Mouse (Mus musculus) embryonic fibroblast, embryonic 13.5 days (primary cell): ENCODE data around the gene Slc22a23. TPM values are rescaled to one million over a fixed set of nuclear protein-coding genes. Genes with fewer than 3 reads are reported as not detected.

Experiments used
- H3K27ac ChIP-seq: 2 replicates; pipeline ENCODE4 v1.5.1; 2012; ENCODE audit warnings: low read length, control low read depth, inconsistent platforms; ENCODE audit not compliant: insufficient read depth
- H3K4me1 ChIP-seq: 2 replicates; pipeline ENCODE4 v1.6.1; 2011; ENCODE audit warnings: low read length; ENCODE audit not compliant: control insufficient read depth, insufficient read depth
- H3K4me3 ChIP-seq: 2 replicates; pipeline ENCODE4 v1.5.1; 2011; ENCODE audit warnings: mild to moderate bottlenecking, control low read depth, low read length; ENCODE audit not compliant: insufficient read depth
- CTCF ChIP-seq: IDR thresholded peaks from 2 replicates; pipeline ENCODE4 v1.5.1; 2011; ENCODE audit warnings: mild to moderate bottlenecking, control low read depth, low read length, moderate library complexity, borderline replicate concordance; ENCODE audit not compliant: insufficient read depth
- POLR2A ChIP-seq: IDR thresholded peaks from 2 replicates; pipeline ENCODE4 v1.6.1; 2011; ENCODE audit warnings: low read depth, mild to moderate bottlenecking, control low read depth, low read length, moderate library complexity
- polyA plus RNA-seq: library from polyadenylated mRNA; stranded (reverse); fragments of >200 nt; gene quantifications from 2 replicates; pipeline ENCODE4 v1.2.4, GENCODE M21; 2011; ENCODE audit warnings: low read depth; ENCODE audit not compliant: missing spikeins, insufficient read length

The Slc22a23 gene
- polyA plus RNA-seq, 1 experiment: 5.7 TPM

- no peak for TF ChIP-seq CTCF
- no peak for TF ChIP-seq POLR2A
- no peak overlapping the region for H3K4me3 ChIP-seq
- no peaks in the 10 kb centered on the region; the same call in 1 of the 2 replicates for H3K4me1 ChIP-seq
- H3K27ac ChIP-seq: no peak overlapping the region
These were observed 100.8 kb downstream of the Slc22a23 start for GRCm38 (mm10) chr13:34244186-34244585.

DNA sequence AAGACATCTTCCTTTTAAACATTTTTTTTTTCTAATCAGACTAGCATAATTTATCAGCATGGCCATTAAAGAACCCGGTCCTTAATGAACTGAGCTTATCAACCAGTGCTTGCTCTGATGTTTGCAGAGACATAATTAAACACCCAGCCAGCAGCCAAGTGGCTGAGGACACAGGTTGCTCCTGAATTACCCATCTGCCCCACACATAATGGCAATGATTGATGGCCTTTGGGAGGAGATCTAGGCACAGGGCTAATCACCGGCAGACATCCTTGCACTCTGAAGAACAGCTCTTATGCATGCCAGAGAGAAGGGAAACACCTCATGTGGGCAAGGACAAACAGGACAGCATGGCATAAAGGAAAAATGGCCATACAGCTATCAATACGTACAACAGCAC is 102.8 kb downstream of the Slc22a23 start:
- H3K4me3 ChIP-seq: no peak overlapping the region
- H3K27ac ChIP-seq: no peak overlapping the region
- no peaks in the 10 kb centered on the region for H3K4me1 ChIP-seq
- no peak for TF ChIP-seq POLR2A
- TF ChIP-seq CTCF: no peak

GRCm38 (mm10) chr13:34240087-34240428 is 104.9 kb downstream of the Slc22a23 start:
- no peak overlapping the region for H3K27ac ChIP-seq

DNA sequence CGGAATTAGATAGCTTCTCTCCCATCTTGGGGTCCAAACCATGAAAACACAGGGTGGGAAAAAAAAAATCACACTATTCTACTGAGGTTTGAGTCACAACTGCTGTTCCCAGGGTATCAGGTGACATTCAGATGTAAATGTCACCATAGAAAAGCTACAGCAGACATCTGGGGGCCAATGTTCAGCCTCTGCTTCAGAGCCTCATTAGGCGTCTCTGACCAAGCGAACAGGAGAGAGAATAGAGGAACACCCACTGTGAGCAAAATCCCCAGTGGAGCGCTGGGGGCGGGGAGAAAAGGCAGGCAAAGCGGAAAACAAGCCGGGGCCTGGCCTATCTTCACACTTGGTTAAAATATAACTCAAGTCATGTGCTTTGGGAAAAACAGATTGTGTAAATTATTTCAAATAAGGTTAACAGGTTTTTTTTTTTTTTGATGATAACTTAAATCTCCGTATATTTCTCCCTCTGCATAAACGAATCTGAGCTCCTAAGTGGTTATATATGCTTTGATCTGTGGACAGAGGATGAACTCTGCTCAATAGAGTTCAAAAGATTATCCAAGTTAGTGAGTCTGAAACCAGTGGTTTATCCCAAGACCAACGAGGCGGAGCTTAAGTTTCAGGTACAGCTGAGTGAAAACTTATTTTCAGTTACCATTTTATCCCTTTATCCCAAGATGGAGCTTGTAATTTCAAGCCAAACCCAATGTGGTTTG is 105.5 kb downstream of the Slc22a23 start:
- Histone ChIP-seq H3K4me1 (no peaks in the 10 kb centered on the region; the same call in 1 of the 2 replicates), H3K27ac (no peak overlapping the region), H3K4me3 (no peak overlapping the region)
- TF ChIP-seq CTCF (no peak), POLR2A (no peak)

More at GRCm38 (mm10) chr13:34240087-34240428, 104.9 kb downstream of the Slc22a23 start:
- no peak for TF ChIP-seq CTCF
- TF ChIP-seq POLR2A: no peak
- no peaks in the 10 kb centered on the region; the same call in 1 of the 2 replicates for H3K4me1 ChIP-seq
- no peak overlapping the region for H3K4me3 ChIP-seq

DNA sequence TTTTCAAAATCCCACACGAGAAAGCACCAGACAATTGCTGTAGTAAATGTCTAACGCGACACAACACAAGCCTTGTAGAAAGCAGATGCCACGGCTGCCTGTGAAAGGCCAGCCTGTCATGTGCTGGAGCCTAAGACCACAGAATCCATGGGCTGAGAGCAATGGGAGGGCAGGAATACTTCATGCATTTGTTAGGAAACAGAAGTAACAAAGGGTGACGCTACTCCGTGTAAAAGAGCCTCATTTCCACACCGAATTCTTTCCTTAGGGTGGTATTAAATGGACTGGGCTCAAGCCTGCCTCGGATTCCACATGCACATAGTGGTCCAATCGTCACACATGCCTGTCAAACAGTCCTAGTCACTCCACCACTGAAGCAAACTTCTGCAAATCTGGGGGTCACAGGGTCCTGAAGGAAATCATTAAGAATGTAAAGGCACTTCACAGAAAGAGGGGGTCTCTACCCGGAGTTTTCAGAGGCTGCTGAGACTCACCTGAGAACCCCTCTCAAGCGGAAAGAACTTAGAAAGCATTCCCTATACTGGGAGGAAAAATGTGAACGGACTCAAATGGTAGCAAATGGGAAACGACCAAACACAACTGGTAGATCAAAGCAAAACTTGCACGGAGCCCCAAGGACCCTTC is 106.2 kb downstream of the Slc22a23 start:
- Histone ChIP-seq H3K4me3 (no peak overlapping the region), H3K27ac (no peak overlapping the region), H3K4me1 (no peaks in the 10 kb centered on the region; the same call in 1 of the 2 replicates)
- TF ChIP-seq POLR2A (no peak), CTCF (no peak)

DNA sequence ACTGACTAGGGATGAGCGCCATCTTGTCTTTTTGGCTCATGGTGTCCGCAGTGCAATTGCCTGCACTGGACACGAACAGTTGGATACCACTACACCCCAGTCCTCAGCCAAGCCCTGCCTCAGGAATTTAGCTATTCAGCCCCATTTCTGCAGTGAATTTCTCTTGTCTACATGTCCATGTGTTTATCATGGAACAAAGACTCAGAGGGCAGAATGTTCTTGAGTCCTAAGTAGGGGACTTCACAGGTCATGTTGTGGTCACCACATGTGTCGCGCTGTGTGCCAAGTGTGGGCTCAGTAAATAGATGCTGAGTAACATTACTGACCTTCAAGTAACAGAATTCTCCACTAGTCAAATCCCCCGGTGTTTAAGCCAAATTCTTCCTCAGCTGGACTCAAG is 109.9 kb downstream of the Slc22a23 start:
- TF ChIP-seq CTCF: no peak
- TF ChIP-seq POLR2A: no peak
- H3K27ac ChIP-seq: no peak overlapping the region
- H3K4me1 ChIP-seq: peaks cover 6% of the 10 kb centered on the region; the same call in 1 of the 2 replicates
- no peak overlapping the region for H3K4me3 ChIP-seq

DNA sequence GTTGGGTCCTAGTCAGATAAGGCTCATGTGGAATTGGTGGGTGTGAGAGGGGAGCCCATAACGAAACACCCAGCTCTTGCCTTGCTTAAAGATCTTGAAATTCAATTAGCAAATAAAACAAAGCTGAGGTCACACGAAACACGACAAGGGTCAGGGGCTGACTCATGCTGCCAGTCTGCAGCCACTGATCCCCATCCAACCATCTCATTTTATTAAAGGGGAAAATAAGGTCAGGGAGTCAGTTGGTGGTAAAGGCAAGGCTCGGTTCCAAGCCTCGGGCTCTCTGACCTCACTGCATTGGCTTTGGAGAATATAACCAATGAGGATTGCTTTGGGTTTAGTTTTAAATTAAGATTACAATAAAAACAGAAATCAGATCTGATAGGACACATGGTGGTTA is 110.5 kb downstream of the Slc22a23 start:
- no peak overlapping the region for H3K27ac ChIP-seq
- no peak for TF ChIP-seq POLR2A
- TF ChIP-seq CTCF: no peak
- peaks cover 6% of the 10 kb centered on the region; the same call in 1 of the 2 replicates for H3K4me1 ChIP-seq
- no peak overlapping the region for H3K4me3 ChIP-seq

- Histone ChIP-seq H3K4me3 (no peak overlapping the region), H3K4me1 (peaks cover 6% of the 10 kb centered on the region; the same call in 1 of the 2 replicates), H3K27ac (no peak overlapping the region)
- TF ChIP-seq CTCF (no peak), POLR2A (no peak)
These were observed 112.0 kb downstream of the Slc22a23 start for GRCm38 (mm10) chr13:34232992-34233391.

- Histone ChIP-seq H3K4me3 (no peak overlapping the region), H3K27ac (no peak overlapping the region), H3K4me1 (0 out of 2 replicates have a peak, but pooled peaks cover 6% of the 10 kb centered on the region)
- TF ChIP-seq CTCF (no peak), POLR2A (no peak)
These were observed 116.1 kb downstream of the Slc22a23 start for GRCm38 (mm10) chr13:34228905-34229304.
